Mouse (Mus musculus): ENCODE measurements around the gene Slc16a7. TPM values are rescaled to one million over a fixed set of nuclear protein-coding genes. Genes with fewer than 3 reads are reported as not detected.

Gene Slc16a7
- total and polyA plus RNA-seq, 3 experiments, result not detected

DNA sequence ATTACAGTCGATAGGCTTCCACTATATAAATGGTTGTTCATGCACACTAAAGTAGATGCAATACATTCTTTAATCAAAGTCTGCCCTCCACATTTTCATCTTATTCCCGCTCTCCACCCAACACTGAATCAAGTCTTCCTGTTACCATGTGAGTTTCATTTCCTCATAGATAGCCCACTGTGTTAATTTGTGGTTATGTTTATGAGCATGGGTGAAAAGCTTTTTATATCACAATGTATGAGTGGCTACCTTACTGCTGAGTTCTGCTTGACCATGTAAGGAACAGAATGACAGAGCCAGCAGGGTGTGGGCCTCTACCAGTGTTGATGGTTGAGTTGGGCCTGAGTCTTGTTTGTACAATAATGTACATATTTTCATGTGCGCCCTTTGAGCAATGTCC, 175.5 kb downstream of the Slc16a7 start:
- DNase-seq (ENCODE audit: low read depth, low spot score), result no peak
- Histone ChIP-seq H3K4me1 (ENCODE audit: control insufficient read depth in 1 of 2, insufficient read depth in 2 of 2, low read length in 2 of 2) (no peaks in the 10 kb centered on the region), H3K27ac (ENCODE audit: control insufficient read depth, low read depth, low read length) (no peak overlapping the region), H3K27me3 (ENCODE audit: control insufficient read depth in 1 of 2, insufficient read depth in 2 of 2, low read length in 2 of 2) (no peaks in the 10 kb centered on the region), H3K79me2 (ENCODE audit: control insufficient read depth, insufficient read depth, low read length, poor library complexity) (no peaks in the 10 kb centered on the region), H3K4me3 (ENCODE audit: control insufficient read depth in 1 of 2, insufficient read depth in 1 of 2, low read depth in 2 of 2, low read length in 2 of 2) (no peak overlapping the region), H3K9me3 (replicated peaks; ENCODE audit: insufficient read depth, low read length) (no peaks in the 10 kb centered on the region), H3K36me3 (ENCODE audit: control insufficient read depth in 1 of 2, insufficient read depth in 2 of 2, low read length in 2 of 2) (no peaks in the 10 kb centered on the region), H3K9ac (ENCODE audit: control insufficient read depth, low read depth, low read length, poor library complexity, severe bottlenecking) (no peak overlapping the region)
- TF ChIP-seq ZMIZ1 (IDR thresholded peaks at IDR 0.05; ENCODE audit: low read depth, low read length), result no peak
- no peak for TF ChIP-seq MXI1 (IDR thresholded peaks at IDR 0.05; ENCODE audit: low read depth, low read length)
- no peak for TF ChIP-seq ELF1 (IDR thresholded peaks at IDR 0.05; ENCODE audit: low read depth, low read length)
- TF ChIP-seq CTCF (IDR thresholded peaks at IDR 0.05 in 2 of 3, conservative IDR thresholded peaks at IDR 0.05 in 1 of 3; ENCODE audit: control insufficient read depth in 1 of 3, insufficient read depth in 1 of 3, low read depth in 2 of 3, low read length in 3 of 3, poor library complexity in 1 of 3, severe bottlenecking in 1 of 3), result no peak
- no peak for TF ChIP-seq NELFE (IDR thresholded peaks at IDR 0.05; ENCODE audit: low read depth, low read length)
- TF ChIP-seq USF2 (IDR thresholded peaks at IDR 0.05; ENCODE audit: borderline replicate concordance in 1 of 2, insufficient read depth in 1 of 2, low read depth in 1 of 2, low read length in 2 of 2), result no peak
- no peak for TF ChIP-seq MAX (IDR thresholded peaks at IDR 0.05; ENCODE audit: low read length)
- TF ChIP-seq ZKSCAN1 (IDR thresholded peaks at IDR 0.05; ENCODE audit: low read depth, low read length), result no peak
- TF ChIP-seq MYB (IDR thresholded peaks at IDR 0.05; ENCODE audit: low read depth, low read length), result no peak
- no peak for TF ChIP-seq POLR2AphosphoS2 (IDR thresholded peaks at IDR 0.05; ENCODE audit: low read length)
- no peak for TF ChIP-seq TBP (IDR thresholded peaks at IDR 0.05; ENCODE audit: low read depth, low read length)
- TF ChIP-seq GABPA (IDR thresholded peaks at IDR 0.05; ENCODE audit: low read depth, low read length), result no peak
- TF ChIP-seq CHD1 (IDR thresholded peaks at IDR 0.05; ENCODE audit: low read depth, low read length), result no peak

DNA sequence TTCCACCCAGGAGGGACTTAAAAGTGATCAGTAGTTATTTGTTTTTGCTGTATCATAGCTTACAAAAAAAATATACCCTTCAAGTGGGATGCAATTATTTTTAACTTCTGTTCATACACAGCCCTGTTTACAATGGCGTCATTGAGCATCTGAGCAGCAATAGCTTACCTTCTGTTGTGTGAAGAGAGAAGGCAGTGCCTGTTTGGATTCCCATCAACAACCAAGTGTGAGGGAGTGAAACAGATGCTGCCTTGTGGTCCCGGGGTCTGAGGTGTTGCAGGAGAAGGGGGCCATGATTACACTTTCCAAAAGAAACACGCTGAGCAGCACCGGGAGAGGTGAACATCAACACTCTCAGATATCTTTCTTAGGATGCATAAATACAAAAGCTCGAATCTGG, 201.7 kb downstream of the Slc16a7 start:
- TF ChIP-seq ZKSCAN1 (IDR thresholded peaks at IDR 0.05; ENCODE audit: low read depth, low read length) (no peak), SIN3A (IDR thresholded peaks at IDR 0.05; ENCODE audit: low read length) (no peak), POLR2A (IDR thresholded peaks at IDR 0.05; ENCODE audit: control insufficient read depth in 1 of 2, insufficient read depth in 1 of 2, low read depth in 1 of 2, low read length in 2 of 2, poor library complexity in 1 of 2) (no peak), NRF1 (IDR thresholded peaks at IDR 0.05; ENCODE audit: insufficient read depth, low read depth, low read length, poor library complexity, severe bottlenecking) (no peak), ZMIZ1 (IDR thresholded peaks at IDR 0.05; ENCODE audit: low read depth, low read length) (no peak), BHLHE40 (IDR thresholded peaks at IDR 0.05; ENCODE audit: borderline replicate concordance, low read depth, low read length) (no peak), MAX (IDR thresholded peaks at IDR 0.05; ENCODE audit: low read length) (no peak), POLR2AphosphoS2 (IDR thresholded peaks at IDR 0.05; ENCODE audit: low read length) (no peak), MYC (IDR thresholded peaks at IDR 0.05; ENCODE audit: low read depth, low read length) (no peak)
- Histone ChIP-seq H3K9me3 (replicated peaks; ENCODE audit: insufficient read depth, low read length) (no peaks in the 10 kb centered on the region), H3K27me3 (ENCODE audit: control insufficient read depth in 1 of 2, insufficient read depth in 2 of 2, low read length in 2 of 2) (no peaks in the 10 kb centered on the region), H3K79me2 (ENCODE audit: control insufficient read depth, insufficient read depth, low read length, poor library complexity) (no peaks in the 10 kb centered on the region), H3K4me3 (ENCODE audit: control insufficient read depth in 1 of 2, insufficient read depth in 1 of 2, low read depth in 2 of 2, low read length in 2 of 2) (no peak overlapping the region), H3K9ac (ENCODE audit: control insufficient read depth, low read depth, low read length, poor library complexity, severe bottlenecking) (no peak overlapping the region), H3K27ac (ENCODE audit: control insufficient read depth, low read depth, low read length) (no peak overlapping the region), H3K36me3 (ENCODE audit: control insufficient read depth in 1 of 2, insufficient read depth in 2 of 2, low read length in 2 of 2) (no peaks in the 10 kb centered on the region), H3K4me1 (ENCODE audit: control insufficient read depth in 1 of 2, insufficient read depth in 2 of 2, low read length in 2 of 2) (no peaks in the 10 kb centered on the region)
- no peak for DNase-seq (ENCODE audit: low read depth, low spot score)

Measured in MEL (cell line).